Mouse (Mus musculus) heart, postnatal 0 days (tissue): ENCODE measurements around the gene Lpar2.

ENCODE experiments used
- CTCF ChIP-seq: IDR thresholded peaks from 2 replicates; pipeline ENCODE4 v1.5.1; 2016; ENCODE audit warnings: antibody characterized with exemption, control low read depth, low read depth
- EP300 ChIP-seq: IDR thresholded peaks from 2 replicates; pipeline ENCODE4 v1.6.1; 2016; ENCODE audit warnings: antibody characterized with exemption, low read depth

DNA sequence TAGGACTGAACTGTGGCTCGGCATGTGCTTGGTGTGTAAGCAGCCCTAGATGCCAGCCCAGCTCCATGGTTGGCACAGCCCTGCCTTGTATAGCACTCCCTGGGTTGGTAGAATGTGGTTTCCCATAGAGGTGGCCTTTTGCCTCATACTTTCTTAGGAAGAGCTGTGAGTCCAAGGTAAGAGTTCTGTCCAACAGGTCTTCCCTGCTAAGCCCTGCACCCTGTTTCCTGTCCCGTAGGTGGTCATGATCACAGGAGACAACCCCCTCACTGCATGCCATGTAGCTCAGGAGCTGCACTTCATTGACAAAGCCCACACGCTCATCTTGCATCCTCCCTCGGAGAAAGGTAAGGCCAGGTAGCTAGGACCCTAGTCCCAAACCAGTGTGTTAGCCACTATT lies 20.4 kb upstream of the Lpar2 start:
- TF ChIP-seq CTCF (no peak), EP300 (no peak)
